Mouse (Mus musculus): ENCODE data around the gene Zscan5b. TPM values are rescaled to one million over a fixed set of nuclear protein-coding genes. Genes with fewer than 3 reads are reported as not detected.

The Zscan5b gene
- polyA plus RNA-seq, 1 experiment from 2014 or later, result not detected

DNA sequence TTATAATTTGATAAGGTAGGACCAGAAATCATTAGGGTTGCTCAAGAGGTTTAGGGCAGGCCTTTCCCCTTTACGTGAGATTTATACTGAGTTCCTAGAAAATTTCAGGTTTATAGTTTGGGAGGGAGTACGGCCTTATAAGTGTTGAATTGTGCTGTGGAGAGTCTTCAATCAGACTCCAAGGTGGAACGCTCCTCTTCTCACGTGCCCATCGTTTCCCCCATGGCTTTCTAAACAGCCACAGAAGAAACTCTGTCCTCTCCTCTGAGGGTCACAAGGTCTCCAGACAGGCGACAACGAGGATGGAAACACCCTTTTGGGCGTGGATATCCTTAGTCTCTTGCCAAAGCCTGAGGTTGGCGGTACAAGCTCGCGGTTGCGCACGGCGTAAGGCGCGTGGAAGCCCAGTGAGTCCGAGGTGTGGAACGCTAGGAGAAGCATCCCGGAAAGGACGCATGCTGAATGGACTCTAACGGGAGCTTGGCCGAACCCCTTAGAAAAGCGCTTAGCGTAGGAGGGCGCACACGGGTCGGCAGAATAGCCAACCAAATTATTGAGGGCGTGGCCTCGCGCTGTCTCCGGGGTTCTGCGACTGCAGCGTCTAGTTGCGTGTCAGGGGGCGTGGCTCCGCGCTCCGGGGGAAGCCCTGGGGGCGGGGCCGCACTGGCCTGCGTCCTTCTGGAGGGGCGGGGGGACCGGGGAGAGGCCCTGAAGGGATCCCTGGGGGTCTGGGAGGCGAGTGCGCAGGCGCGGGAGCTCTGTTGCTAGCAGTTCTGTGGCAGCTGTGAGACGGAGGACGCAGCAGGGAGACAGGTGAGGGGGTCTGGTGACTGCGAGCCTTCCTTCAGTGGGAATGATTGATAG is 64.0 kb downstream of the Zscan5b start, which contains the start of gene Zfp667:
Gene Zfp667 (plus strand): TSS at position 738 of the 864 bp plus-strand sequence.
- H3K9ac ChIP-seq, result peak within 1 kb of the TSS; percentile 72
- peak within 1 kb of the TSS; percentile 58 for H3K4me3 ChIP-seq
- H3K4me1 ChIP-seq (replicated peaks), result peaks cover 31% of the 10 kb centered on the region
- H3K36me3 ChIP-seq, result peaks cover 7% of the 10 kb centered on the region
- peak within 1 kb of the TSS; percentile 83 for H3K4me2 ChIP-seq
- 3% methylated on average over 50 of the region's 50 CpGs for WGBS
- peak; percentile 65 for ATAC-seq (ENCODE audit: low FRiP score)
- no peaks in the 10 kb centered on the region for H3K27me3 ChIP-seq
- H3K27ac ChIP-seq, result peak within 1 kb of the TSS; percentile 90
- no peaks in the 10 kb centered on the region for H3K9me3 ChIP-seq

DNA sequence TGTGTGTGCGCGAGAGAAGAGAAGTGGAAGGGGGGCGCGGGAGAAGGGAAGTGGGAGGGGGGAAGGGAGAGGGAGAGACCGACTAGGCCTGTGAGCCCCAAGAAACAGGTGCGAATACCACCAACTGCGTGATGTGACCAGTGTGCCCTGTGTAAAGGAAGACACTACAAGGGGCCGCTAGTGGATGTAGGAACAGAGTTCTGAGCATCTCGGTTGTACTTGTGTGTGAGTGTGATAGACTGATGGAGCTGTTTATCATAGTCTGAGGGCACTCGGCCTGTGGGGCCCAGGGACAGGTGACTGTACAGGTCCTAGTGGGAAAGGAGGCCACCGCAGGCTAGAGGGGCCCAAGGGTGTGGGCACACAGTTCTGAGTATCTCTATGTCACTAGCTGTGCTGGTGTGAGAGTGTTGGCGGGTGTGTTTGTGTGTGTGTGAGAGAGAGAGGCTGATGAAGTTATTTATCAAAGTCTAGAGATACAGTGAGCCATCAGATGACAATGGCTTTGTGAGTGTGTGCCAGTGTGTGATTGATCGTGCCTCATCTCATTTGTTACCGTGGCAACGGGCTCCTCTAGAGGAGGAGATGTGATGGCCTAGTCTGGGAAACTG is 64.9 kb downstream of the Zscan5b start:
- no peaks in the 10 kb centered on the region for H3K27me3 ChIP-seq
- H3K4me2 ChIP-seq, result peak overlapping the region; percentile 83
- H3K4me3 ChIP-seq, result peak overlapping the region; percentile 58
- H3K27ac ChIP-seq, result peak overlapping the region; percentile 90
- peak; percentile 27 for ATAC-seq (ENCODE audit: low FRiP score)
- H3K9ac ChIP-seq, result peak overlapping the region; percentile 72
- peaks cover 31% of the 10 kb centered on the region for H3K4me1 ChIP-seq (replicated peaks)
- 14% methylated on average over 15 of the region's 15 CpGs for WGBS
- H3K36me3 ChIP-seq, result peaks cover 11% of the 10 kb centered on the region
- no peaks in the 10 kb centered on the region for H3K9me3 ChIP-seq

Other genes with a start within 250 kb of the Zscan5b start
- not detected in 2 replicates for gene Vmn1r65, start 211.3 kb upstream of the Zscan5b start, polyA plus RNA-seq (2015; fragmentation: Nextera tagmentation; extraction: Ambion mirVana)
- gene Nlrp4c, start 177.1 kb upstream of the Zscan5b start, polyA plus RNA-seq (2015; fragmentation: Nextera tagmentation; extraction: Ambion mirVana), result not detected in 2 replicates
- gene Zfp787, start 66.3 kb upstream of the Zscan5b start, polyA plus RNA-seq (2015; fragmentation: Nextera tagmentation; extraction: Ambion mirVana), result 22.1 and 23.8 TPM in 2 replicates
- gene Zfp444, start 50.1 kb upstream of the Zscan5b start, polyA plus RNA-seq (2015; fragmentation: Nextera tagmentation; extraction: Ambion mirVana), result 89.1 and 94.9 TPM in 2 replicates
- gene Galp, start 25.2 kb upstream of the Zscan5b start, polyA plus RNA-seq (2015; fragmentation: Nextera tagmentation; extraction: Ambion mirVana), result not detected in 2 replicates
- gene Epp13, start 30.4 kb downstream of the Zscan5b start, polyA plus RNA-seq (2015; fragmentation: Nextera tagmentation; extraction: Ambion mirVana), result 0.26 TPM in 1 of 2 replicates, not detected in the other
- gene Zfp667, start 64.3 kb downstream of the Zscan5b start, polyA plus RNA-seq (2015; fragmentation: Nextera tagmentation; extraction: Ambion mirVana), result 20.2 and 22.7 TPM in 2 replicates
- 13.0 and 15.7 TPM in 2 replicates for gene Zfp583, start 109.0 kb downstream of the Zscan5b start, polyA plus RNA-seq (2015; fragmentation: Nextera tagmentation; extraction: Ambion mirVana)
- 6.7 and 9.0 TPM in 2 replicates for gene Gm3854, start 121.5 kb downstream of the Zscan5b start, polyA plus RNA-seq (2015; fragmentation: Nextera tagmentation; extraction: Ambion mirVana)
- gene Zfp78, start 141.0 kb downstream of the Zscan5b start, polyA plus RNA-seq (2015; fragmentation: Nextera tagmentation; extraction: Ambion mirVana), result 3.6 and 4.2 TPM in 2 replicates
- gene Zfp28, start 161.0 kb downstream of the Zscan5b start, polyA plus RNA-seq (2015; fragmentation: Nextera tagmentation; extraction: Ambion mirVana), result 16.2 and 17.0 TPM in 2 replicates
- 3.7 and 4.2 TPM in 2 replicates for gene Smim17, start 176.4 kb downstream of the Zscan5b start, polyA plus RNA-seq (2015; fragmentation: Nextera tagmentation; extraction: Ambion mirVana)
- 0.09 TPM in 2 replicates for gene Gm20715, start 188.0 kb downstream of the Zscan5b start, polyA plus RNA-seq (2015; fragmentation: Nextera tagmentation; extraction: Ambion mirVana)
- not detected in 2 replicates for gene Olfr1344, start 216.4 kb downstream of the Zscan5b start, polyA plus RNA-seq (2015; fragmentation: Nextera tagmentation; extraction: Ambion mirVana)
- gene Olfr1336, start 233.9 kb downstream of the Zscan5b start, polyA plus RNA-seq (2015; fragmentation: Nextera tagmentation; extraction: Ambion mirVana), result 0.03 TPM in 1 of 2 replicates, not detected in the other
- not detected in 2 replicates for gene Olfr1346, start 244.8 kb downstream of the Zscan5b start, polyA plus RNA-seq (2015; fragmentation: Nextera tagmentation; extraction: Ambion mirVana)

All from hindbrain, embryonic 13.5 days (tissue).